In the genomic region with DNA sequence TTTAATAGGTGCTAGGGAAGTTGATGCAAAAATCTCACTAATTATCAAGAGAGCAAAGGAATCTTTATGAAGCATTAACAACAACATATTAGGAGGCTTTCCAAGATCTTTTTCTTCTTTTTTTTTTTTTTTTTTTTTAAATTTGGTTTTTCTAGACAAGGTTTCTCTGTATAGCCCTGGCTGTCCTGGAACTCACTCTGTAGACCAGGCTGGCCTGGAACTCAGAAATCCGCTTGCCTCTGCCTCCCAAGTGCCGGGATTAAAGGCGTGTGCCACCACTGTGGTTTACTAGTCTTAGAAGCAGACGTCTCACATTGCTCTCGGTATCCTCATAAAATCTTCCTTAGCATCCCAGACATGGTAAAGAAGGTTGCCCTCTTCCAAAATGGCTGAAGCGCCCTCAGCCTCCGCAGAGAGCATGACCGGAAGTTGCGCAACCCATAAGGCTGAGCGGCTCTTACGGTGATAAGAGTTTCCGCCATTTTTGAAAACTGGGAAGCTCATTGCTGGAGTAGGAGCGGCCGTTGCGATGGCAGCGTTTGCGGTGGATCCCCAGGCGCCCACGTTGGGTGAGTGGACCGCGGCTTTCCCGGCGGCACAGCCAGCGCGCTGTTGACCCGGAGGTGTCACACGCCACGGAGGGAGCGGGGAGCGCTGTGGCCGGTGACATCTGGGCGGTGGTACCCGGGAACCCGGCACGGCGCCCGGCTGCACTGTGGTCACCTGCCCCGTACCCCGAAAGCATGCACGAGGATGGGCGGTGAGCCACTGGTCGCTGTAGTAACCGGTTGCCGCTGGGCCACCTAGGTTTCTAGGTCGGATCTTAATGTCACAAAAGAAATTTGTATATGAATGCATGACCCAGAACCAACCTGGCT, we compare ENCODE assay signal across 8 mouse cellular contexts. TPM values are rescaled to one million over a fixed set of nuclear protein-coding genes. Genes with fewer than 3 reads are reported as not detected.
A peak's percentile ranks its signal among the peaks of the same experiment; 100 is the strongest.
DNase-seq lines count a peak whose midpoint lies in the region; ATAC-seq and TF ChIP-seq lines count a peak whose summit lies in the region.

No protein-coding gene starts in this region.

- peak; percentile 92 for ATAC-seq in G1E (ENCODE audit: extremely low read depth, insufficient number of reproducible peaks, low FRiP score, poor library complexity, severe bottlenecking)
- peak; percentile 99 for ATAC-seq in forebrain, embryonic 16.5 days
- peak; percentile 96 for ATAC-seq in lung, embryonic 15.5 days (ENCODE audit: borderline replicate concordance, extremely low read depth, low FRiP score, low TSS enrichment)

- 0% methylated on average over 45 of the region's 45 CpGs for WGBS in forebrain, embryonic 16.5 days
- under 1% methylated on average over 45 of the region's 45 CpGs for WGBS in lung, embryonic 15.5 days

- H3K4me3 ChIP-seq in G1E (ENCODE audit: low read depth, low read length) = peak overlapping the region; percentile 99
- H3K4me3 ChIP-seq in forebrain, embryonic 16.5 days (replicated peaks; ENCODE audit: low read length) = peak overlapping the region; percentile 78
- H3K4me3 ChIP-seq in lung, embryonic 15.5 days = peak overlapping the region; percentile 67

- no peaks in the 10 kb centered on the region for H3K9me3 ChIP-seq in G1E (replicated peaks)
- H3K9me3 ChIP-seq in forebrain, embryonic 16.5 days (ENCODE audit: control insufficient read depth, low read length) = no peaks in the 10 kb centered on the region
- no peaks in the 10 kb centered on the region for H3K9me3 ChIP-seq in lung, embryonic 15.5 days

- peak; percentile 60 for DNase-seq in G1E (ENCODE audit: low spot score)
- DNase-seq in cerebellum, adult 18-20 months = peak; percentile 90 to 93
- DNase-seq in heart, postnatal 4 days = peak; percentile 95
- peak; percentile 86 to 94 for DNase-seq in layer of hippocampus, adult 8-10 months (ENCODE audit: low spot score in 2 of 2)
- DNase-seq in ovary, adult 18-20 months (ENCODE audit: low spot score) = peak; percentile 74
- DNase-seq in thymus, postnatal 0 days (ENCODE audit: low spot score) = peak; percentile 90

- H3K4me2 ChIP-seq in forebrain, embryonic 16.5 days (ENCODE audit: low read length) = peak overlapping the region; percentile 72
- peak overlapping the region; percentile 57 for H3K4me2 ChIP-seq in lung, embryonic 15.5 days

- no peak for TF ChIP-seq CTCF in G1E (IDR thresholded peaks at IDR 0.05; ENCODE audit: low read depth, low read length)

- no peaks in the 10 kb centered on the region for H3K27me3 ChIP-seq in G1E (ENCODE audit: insufficient read depth, low read length)
- no peaks in the 10 kb centered on the region for H3K27me3 ChIP-seq in forebrain, embryonic 16.5 days (replicated peaks; ENCODE audit: control insufficient read depth, insufficient read depth, low read length)
- H3K27me3 ChIP-seq in lung, embryonic 15.5 days = no peaks in the 10 kb centered on the region

- peak overlapping the region; percentile 66 for H3K27ac ChIP-seq in forebrain, embryonic 16.5 days (ENCODE audit: low read length)
- peak overlapping the region; percentile 68 for H3K27ac ChIP-seq in lung, embryonic 15.5 days

- peaks cover 20% of the 10 kb centered on the region for H3K36me3 ChIP-seq in G1E (replicated peaks)
- peaks cover 6% of the 10 kb centered on the region for H3K36me3 ChIP-seq in forebrain, embryonic 16.5 days (ENCODE audit: control insufficient read depth, insufficient read depth)
- H3K36me3 ChIP-seq in lung, embryonic 15.5 days = peaks cover 9% of the 10 kb centered on the region

- H3K4me1 ChIP-seq in G1E (ENCODE audit: insufficient read depth, low read depth, low read length) = peaks cover 14% of the 10 kb centered on the region
- H3K4me1 ChIP-seq in forebrain, embryonic 16.5 days (replicated peaks; ENCODE audit: control insufficient read depth, insufficient read depth, low read length) = peaks cover 5% of the 10 kb centered on the region
- H3K4me1 ChIP-seq in lung, embryonic 15.5 days = peaks cover 6% of the 10 kb centered on the region; the same call in 1 of the 2 replicates

- H3K9ac ChIP-seq in forebrain, embryonic 16.5 days (replicated peaks; ENCODE audit: low read depth, low read length) = peak overlapping the region; percentile 73
- H3K9ac ChIP-seq in lung, embryonic 15.5 days = peak overlapping the region; percentile 70

RNA-seq across cellular contexts. Expression of a gene that starts 21.6 kb away (rescaled TPM):
- total RNA-seq in G1E (2014; fragmentation: Nextera tagmentation) (65.8 and 73.1 TPM in 2 replicates), G1E (2017) (85.6 and 87.8 TPM in 2 replicates)
- polyA plus RNA-seq in G1E (2012) = 1.2 and 2.2 TPM in 2 replicates
- 55.3 and 58.7 TPM in 2 replicates for polyA plus RNA-seq in forebrain, embryonic 16.5 days (2015; fragmentation: Nextera tagmentation; extraction: Ambion mirVana)
- total RNA-seq in heart, postnatal 4 days (2021) = 10 to 100 TPM; 10.1 to 13.4 TPM
- total RNA-seq in layer of hippocampus, adult 8-10 months (2022) = 10 to 100 TPM; 15.0 to 22.8 (median 19.2) TPM
- 54.8 and 57.2 TPM in 2 replicates for polyA plus RNA-seq in lung, embryonic 15.5 days (2015; fragmentation: Nextera tagmentation; extraction: Ambion mirVana)
- 42.7 and 45.2 TPM in 2 replicates for polyA plus RNA-seq in thymus, postnatal 0 days (2015; fragmentation: Nextera tagmentation; extraction: Ambion mirVana)

RNA-seq across cellular contexts. Expression of a gene that starts 21.8 kb away (rescaled TPM):
- total RNA-seq in G1E (2014; fragmentation: Nextera tagmentation) (27.0 and 30.1 TPM in 2 replicates), G1E (2017) (19.3 and 21.8 TPM in 2 replicates)
- 0.46 and 1.1 TPM in 2 replicates for polyA plus RNA-seq in G1E (2012)
- 16.3 and 16.5 TPM in 2 replicates for polyA plus RNA-seq in forebrain, embryonic 16.5 days (2015; fragmentation: Nextera tagmentation; extraction: Ambion mirVana)
- total RNA-seq in heart, postnatal 4 days (2021) = 1 to 10 TPM; 5.0 to 6.6 TPM
- 10 to 100 TPM; 23.2 to 30.7 (median 26.7) TPM for total RNA-seq in layer of hippocampus, adult 8-10 months (2022)
- 14.7 and 15.5 TPM in 2 replicates for polyA plus RNA-seq in lung, embryonic 15.5 days (2015; fragmentation: Nextera tagmentation; extraction: Ambion mirVana)
- 16.7 and 21.2 TPM in 2 replicates for polyA plus RNA-seq in thymus, postnatal 0 days (2015; fragmentation: Nextera tagmentation; extraction: Ambion mirVana)

RNA-seq across cellular contexts. Expression of a gene that starts 57.4 kb away (rescaled TPM):
- 28.2 and 37.2 TPM in 2 replicates for total RNA-seq in G1E (2014; fragmentation: Nextera tagmentation)
- 62.6 and 64.9 TPM in 2 replicates for total RNA-seq in G1E (2017)
- polyA plus RNA-seq in G1E (2012) = 4.3 and 5.0 TPM in 2 replicates
- polyA plus RNA-seq in forebrain, embryonic 16.5 days (2015; fragmentation: Nextera tagmentation; extraction: Ambion mirVana) = 103 and 108 TPM in 2 replicates
- 100 to 1,000 TPM in 1 of 2 experiments, 10 to 100 TPM in 1; 98.5 to 109 TPM for total RNA-seq in heart, postnatal 4 days (2021)
- total RNA-seq in layer of hippocampus, adult 8-10 months (2022) = 100 to 1,000 TPM; 456 to 567 (median 512) TPM
- polyA plus RNA-seq in lung, embryonic 15.5 days (2015; fragmentation: Nextera tagmentation; extraction: Ambion mirVana) = 76.0 and 76.2 TPM in 2 replicates
- 15.0 and 16.7 TPM in 2 replicates for polyA plus RNA-seq in thymus, postnatal 0 days (2015; fragmentation: Nextera tagmentation; extraction: Ambion mirVana)

Comparison
In these comparisons a context has a peak if more than half of its experiments do, and no peak if none do; other contexts are left out.
1. Peak in every context shown above with its lines: DNase-seq, ATAC-seq, H3K4me3 ChIP-seq and H3K27ac ChIP-seq.
2. RNA of a gene that starts 21.6 kb away (polyA plus RNA-seq): 54.8 to 57.2 TPM in lung, embryonic 15.5 days, 55.3 to 58.7 TPM in forebrain, embryonic 16.5 days and 42.7 to 45.2 TPM in thymus, postnatal 0 days; 1.2 to 2.2 TPM in G1E; every median in the first group is over 10 times any median in the second.